Mouse (Mus musculus): ENCODE data around the gene Zc3h18. TPM values are rescaled to one million over a fixed set of nuclear protein-coding genes. Genes with fewer than 3 reads are reported as not detected.

Gene Zc3h18
- polyA plus RNA-seq, 1 experiment from 2014 or later, result 28.8 TPM

GRCm38 (mm10) chr8:122428163-122428562 is 51.8 kb downstream of the Zc3h18 start:
- WGBS, result 89% methylated on average over 9 of the region's 9 CpGs

GRCm38 (mm10) chr8:122430058-122430636 is 53.7 kb downstream of the Zc3h18 start:
- H3K4me1 ChIP-seq (ENCODE audit: control insufficient read depth, insufficient read depth, low read depth, low read length), result peaks cover 7% of the 10 kb centered on the region; the same call in 1 of the 2 replicates
- peaks cover 17% of the 10 kb centered on the region for H3K36me3 ChIP-seq (ENCODE audit: control insufficient read depth, insufficient read depth, low read length)
- 86% methylated on average over 10 of the region's 10 CpGs for WGBS
- ATAC-seq, result no peak
- H3K4me3 ChIP-seq (ENCODE audit: low read length), result no peak overlapping the region
- H3K27me3 ChIP-seq (replicated peaks; ENCODE audit: control insufficient read depth, insufficient read depth, low read length), result peaks cover 6% of the 10 kb centered on the region
- H3K4me2 ChIP-seq (ENCODE audit: low read length), result no peak overlapping the region
- H3K9me3 ChIP-seq (ENCODE audit: control insufficient read depth, low read length), result no peaks in the 10 kb centered on the region
- H3K27ac ChIP-seq (ENCODE audit: low read depth, low read length), result no peak overlapping the region
- no peak overlapping the region for H3K9ac ChIP-seq (ENCODE audit: low read depth, low read length)

More at GRCm38 (mm10) chr8:122428163-122428562, 51.8 kb downstream of the Zc3h18 start:
- peaks cover 7% of the 10 kb centered on the region; the same call in 1 of the 2 replicates for H3K4me1 ChIP-seq (ENCODE audit: control insufficient read depth, insufficient read depth, low read depth, low read length)
- H3K9me3 ChIP-seq (ENCODE audit: control insufficient read depth, low read length), result no peaks in the 10 kb centered on the region
- H3K9ac ChIP-seq (ENCODE audit: low read depth, low read length), result no peak overlapping the region
- H3K4me2 ChIP-seq (ENCODE audit: low read length), result no peak overlapping the region
- H3K27ac ChIP-seq (ENCODE audit: low read depth, low read length), result no peak overlapping the region
- H3K36me3 ChIP-seq (ENCODE audit: control insufficient read depth, insufficient read depth, low read length), result peaks cover 1% of the 10 kb centered on the region
- ATAC-seq, result no peak
- H3K27me3 ChIP-seq (replicated peaks; ENCODE audit: control insufficient read depth, insufficient read depth, low read length), result peaks cover 6% of the 10 kb centered on the region
- H3K4me3 ChIP-seq (ENCODE audit: low read length), result no peak overlapping the region

GRCm38 (mm10) chr8:122430646-122431045 is 54.2 kb downstream of the Zc3h18 start:
- Histone ChIP-seq H3K9ac (ENCODE audit: low read depth, low read length) (no peak overlapping the region), H3K27ac (ENCODE audit: low read depth, low read length) (no peak overlapping the region), H3K27me3 (replicated peaks; ENCODE audit: control insufficient read depth, insufficient read depth, low read length) (peaks cover 6% of the 10 kb centered on the region), H3K9me3 (ENCODE audit: control insufficient read depth, low read length) (peaks cover 3% of the 10 kb centered on the region; the same call in 1 of the 2 replicates), H3K4me2 (ENCODE audit: low read length) (no peak overlapping the region), H3K4me3 (ENCODE audit: low read length) (no peak overlapping the region), H3K4me1 (ENCODE audit: control insufficient read depth, insufficient read depth, low read depth, low read length) (peaks cover 7% of the 10 kb centered on the region; the same call in 1 of the 2 replicates), H3K36me3 (ENCODE audit: control insufficient read depth, insufficient read depth, low read length) (peaks cover 21% of the 10 kb centered on the region)
- ATAC-seq, result no peak
- WGBS, result 86% methylated on average over 3 of the region's 3 CpGs

- Histone ChIP-seq H3K27ac (ENCODE audit: low read depth, low read length) (no peak overlapping the region), H3K4me1 (ENCODE audit: control insufficient read depth, insufficient read depth, low read depth, low read length) (peaks cover 7% of the 10 kb centered on the region; the same call in 1 of the 2 replicates), H3K27me3 (replicated peaks; ENCODE audit: control insufficient read depth, insufficient read depth, low read length) (peaks cover 6% of the 10 kb centered on the region), H3K4me3 (ENCODE audit: low read length) (peak overlapping the region; percentile 38), H3K4me2 (ENCODE audit: low read length) (peak overlapping the region; percentile 64), H3K9ac (ENCODE audit: low read depth, low read length) (peak overlapping the region; percentile 65; the same call in 1 of the 2 replicates), H3K36me3 (ENCODE audit: control insufficient read depth, insufficient read depth, low read length) (peaks cover 30% of the 10 kb centered on the region), H3K9me3 (ENCODE audit: control insufficient read depth, low read length) (peaks cover 3% of the 10 kb centered on the region; the same call in 1 of the 2 replicates)
- 41% methylated on average over 18 of the region's 18 CpGs for WGBS
- no peak for ATAC-seq
Observed at GRCm38 (mm10) chr8:122431694-122432442, 55.5 kb downstream of the Zc3h18 start.

GRCm38 (mm10) chr8:122432443-122433268 is 56.2 kb downstream of the Zc3h18 start, which contains the start of gene Cyba:
Cyba (minus strand) TSS chr8:122432930.
- Histone ChIP-seq H3K9ac (ENCODE audit: low read depth, low read length) (peak within 1 kb of the TSS; percentile 65), H3K4me1 (ENCODE audit: control insufficient read depth, insufficient read depth, low read depth, low read length) (peaks cover 7% of the 10 kb centered on the region; the same call in 1 of the 2 replicates), H3K27me3 (replicated peaks; ENCODE audit: control insufficient read depth, insufficient read depth, low read length) (peaks cover 6% of the 10 kb centered on the region), H3K4me3 (ENCODE audit: low read length) (peak within 1 kb of the TSS; percentile 38), H3K4me2 (ENCODE audit: low read length) (peak within 1 kb of the TSS; percentile 64), H3K9me3 (ENCODE audit: control insufficient read depth, low read length) (peaks cover 3% of the 10 kb centered on the region; the same call in 1 of the 2 replicates), H3K36me3 (ENCODE audit: control insufficient read depth, insufficient read depth, low read length) (peaks cover 31% of the 10 kb centered on the region), H3K27ac (ENCODE audit: low read depth, low read length) (no peak within 1 kb of the TSS)
- WGBS, result 6% methylated on average over 43 of the region's 45 CpGs
- 0 out of 2 replicates have a peak, but pooled peaks have one; percentile 55 for ATAC-seq

GRCm38 (mm10) chr8:122433269-122433905 is 57.0 kb downstream of the Zc3h18 start:
- Histone ChIP-seq H3K27me3 (replicated peaks; ENCODE audit: control insufficient read depth, insufficient read depth, low read length) (peaks cover 6% of the 10 kb centered on the region), H3K9ac (ENCODE audit: low read depth, low read length) (no peak overlapping the region), H3K4me3 (ENCODE audit: low read length) (no peak overlapping the region), H3K27ac (ENCODE audit: low read depth, low read length) (no peak overlapping the region), H3K9me3 (ENCODE audit: control insufficient read depth, low read length) (peaks cover 3% of the 10 kb centered on the region; the same call in 1 of the 2 replicates), H3K36me3 (ENCODE audit: control insufficient read depth, insufficient read depth, low read length) (peaks cover 38% of the 10 kb centered on the region), H3K4me1 (ENCODE audit: control insufficient read depth, insufficient read depth, low read depth, low read length) (peaks cover 7% of the 10 kb centered on the region; the same call in 1 of the 2 replicates), H3K4me2 (ENCODE audit: low read length) (no peak overlapping the region; the same call in 1 of the 2 replicates)
- WGBS, result 67% methylated on average over 11 of the region's 11 CpGs
- ATAC-seq, result peak; percentile 7; the same call in 1 of the 2 replicates

GRCm38 (mm10) chr8:122435375-122435774 is 59.0 kb downstream of the Zc3h18 start:
- ATAC-seq, result no peak
- WGBS, result 91% methylated on average over 6 of the region's 6 CpGs
- H3K36me3 ChIP-seq (ENCODE audit: control insufficient read depth, insufficient read depth, low read length), result peaks cover 40% of the 10 kb centered on the region
- H3K9ac ChIP-seq (ENCODE audit: low read depth, low read length), result no peak overlapping the region
- peaks cover 7% of the 10 kb centered on the region; the same call in 1 of the 2 replicates for H3K4me1 ChIP-seq (ENCODE audit: control insufficient read depth, insufficient read depth, low read depth, low read length)
- H3K27me3 ChIP-seq (replicated peaks; ENCODE audit: control insufficient read depth, insufficient read depth, low read length), result peaks cover 6% of the 10 kb centered on the region
- H3K4me2 ChIP-seq (ENCODE audit: low read length), result no peak overlapping the region
- H3K27ac ChIP-seq (ENCODE audit: low read depth, low read length), result no peak overlapping the region
- H3K9me3 ChIP-seq (ENCODE audit: control insufficient read depth, low read length), result peaks cover 3% of the 10 kb centered on the region; the same call in 1 of the 2 replicates
- no peak overlapping the region for H3K4me3 ChIP-seq (ENCODE audit: low read length)

- Histone ChIP-seq H3K9ac (ENCODE audit: low read depth, low read length) (no peak overlapping the region), H3K4me1 (ENCODE audit: control insufficient read depth, insufficient read depth, low read depth, low read length) (peaks cover 7% of the 10 kb centered on the region), H3K27ac (ENCODE audit: low read depth, low read length) (no peak overlapping the region), H3K4me2 (ENCODE audit: low read length) (no peak overlapping the region), H3K9me3 (ENCODE audit: control insufficient read depth, low read length) (peaks cover 3% of the 10 kb centered on the region; the same call in 1 of the 2 replicates), H3K27me3 (replicated peaks; ENCODE audit: control insufficient read depth, insufficient read depth, low read length) (peaks cover 6% of the 10 kb centered on the region), H3K4me3 (ENCODE audit: low read length) (no peak overlapping the region), H3K36me3 (ENCODE audit: control insufficient read depth, insufficient read depth, low read length) (peaks cover 40% of the 10 kb centered on the region)
- 96% methylated on average over 9 of the region's 9 CpGs for WGBS
- ATAC-seq, result no peak
Observed at GRCm38 (mm10) chr8:122436146-122436545, 59.7 kb downstream of the Zc3h18 start.

Data from hindbrain, embryonic 16.5 days (tissue).